Mouse (Mus musculus) lung, embryonic 14.5 days (tissue): Measurements from ENCODE around the gene Prrx1. TPM values are rescaled to one million over a fixed set of nuclear protein-coding genes. Genes with fewer than 3 reads are reported as not detected.
A peak's percentile ranks its signal among the peaks of the same experiment; 100 is the strongest.

Experiments
- ATAC-seq: fragments of 200-750 bp; cut with Nextera tagmentation; 2 replicates; pipeline ENCODE4 v1.8.0; 2017; ENCODE audit warnings: mild to moderate bottlenecking, moderate TSS enrichment, moderate library complexity; ENCODE audit not compliant: insufficient read depth
- DNase-seq: peaks from one replicate; pipeline ENCODE4 v3.0.0-alpha.2; 2015
- H3K27ac ChIP-seq: fragments of 300-500 bp; sonication (generic); 2 replicates; pipeline ENCODE4 v1.5.1; 2014; ENCODE audit warnings: low read depth, mild to moderate bottlenecking, moderate library complexity
- H3K27me3 ChIP-seq: fragments of 300-500 bp; sonication (generic); 2 replicates; pipeline ENCODE4 v1.6.1; 2014; ENCODE audit warnings: low read length, control low read depth; ENCODE audit not compliant: insufficient read depth
- H3K36me3 ChIP-seq: fragments of 300-500 bp; sonication (generic); 2 replicates; pipeline ENCODE4 v1.6.1; 2014; ENCODE audit warnings: control low read depth; ENCODE audit not compliant: insufficient read depth
- H3K4me1 ChIP-seq: fragments of 300-500 bp; sonication (generic); 2 replicates; pipeline ENCODE4 v1.6.1; 2014; ENCODE audit warnings: antibody characterized with exemption, control low read depth; ENCODE audit not compliant: insufficient read depth
- H3K4me2 ChIP-seq: fragments of 300-500 bp; sonication (generic); 2 replicates; pipeline ENCODE4 v1.6.1; 2014; ENCODE audit warnings: mild to moderate bottlenecking
- H3K4me3 ChIP-seq: fragments of 300-500 bp; sonication (generic); 2 replicates; pipeline ENCODE4 v1.5.1; 2014; ENCODE audit warnings: low read depth, low read length
- H3K9ac ChIP-seq: fragments of 300-500 bp; sonication (generic); 2 replicates; pipeline ENCODE4 v1.6.1; 2014
- H3K9me3 ChIP-seq: fragments of 300-500 bp; sonication (generic); 2 replicates; pipeline ENCODE4 v1.6.1; 2016; ENCODE audit warnings: low read depth, low read length, control low read depth
- CTCF ChIP-seq: IDR thresholded peaks from 2 replicates; pipeline ENCODE4 v1.5.1; 2016; ENCODE audit warnings: antibody characterized with exemption, low read depth
- WGBS: fragments of 180-500 bp; shearing (Covaris S2); extraction: QIAGEN DNeasy Blood & Tissue Kit; methylation state at CpG from one replicate; pipeline ENCODE4 v1.1.7; 2014; 5-methylcytosine and 5-hydroxymethylcytosine counted together
- polyA plus RNA-seq: library from polyadenylated mRNA; unstranded; fragments of >200 nt; fragmentation: Nextera tagmentation; extraction: Ambion mirVana; gene quantifications from 2 replicates; pipeline ENCODE4 v1.2.1, GENCODE M21; 2014

The Prrx1 gene
- polyA plus RNA-seq, 1 experiment from 2014 or later, result 7.7 TPM

- H3K9ac ChIP-seq, result no peak overlapping the region
- H3K27me3 ChIP-seq, result no peaks in the 10 kb centered on the region
- H3K4me3 ChIP-seq, result no peak overlapping the region
- 58% methylated on average over 3 of the region's 3 CpGs for WGBS
- no peaks in the 10 kb centered on the region for H3K36me3 ChIP-seq
- H3K27ac ChIP-seq, result no peak overlapping the region
- ATAC-seq, result no peak
- no peaks in the 10 kb centered on the region for H3K4me1 ChIP-seq
- H3K4me2 ChIP-seq, result no peak overlapping the region
- DNase-seq, result peak; percentile 39
- TF ChIP-seq CTCF, result no peak; the same call in 1 of the 2 replicates
- H3K9me3 ChIP-seq, result no peaks in the 10 kb centered on the region
Measured at GRCm38 (mm10) chr1:163231230-163231629, 82.3 kb downstream of the Prrx1 start.

- ATAC-seq (no peak), DNase-seq (no peak)
- Histone ChIP-seq H3K36me3 (no peaks in the 10 kb centered on the region), H3K27me3 (no peaks in the 10 kb centered on the region), H3K4me1 (no peaks in the 10 kb centered on the region), H3K27ac (no peak overlapping the region), H3K4me3 (no peak overlapping the region), H3K9me3 (no peaks in the 10 kb centered on the region), H3K4me2 (no peak overlapping the region), H3K9ac (no peak overlapping the region)
- WGBS, result 80% methylated on average over 4 of the region's 4 CpGs
- no peak for TF ChIP-seq CTCF
Measured at GRCm38 (mm10) chr1:163226271-163226670, 87.2 kb downstream of the Prrx1 start.

- Histone ChIP-seq H3K27ac (no peak overlapping the region), H3K27me3 (no peaks in the 10 kb centered on the region), H3K9ac (no peak overlapping the region), H3K36me3 (no peaks in the 10 kb centered on the region), H3K4me3 (no peak overlapping the region), H3K4me2 (no peak overlapping the region), H3K4me1 (no peaks in the 10 kb centered on the region), H3K9me3 (no peaks in the 10 kb centered on the region)
- ATAC-seq (no peak), DNase-seq (no peak)
- no peak for TF ChIP-seq CTCF
- WGBS, result 81% methylated on average over 1 of the region's 1 CpGs
Measured at GRCm38 (mm10) chr1:163221767-163222166, 91.7 kb downstream of the Prrx1 start.

- DNase-seq, result peak; percentile 31
- Histone ChIP-seq H3K4me2 (no peak overlapping the region), H3K27ac (no peak overlapping the region), H3K27me3 (no peaks in the 10 kb centered on the region), H3K36me3 (no peaks in the 10 kb centered on the region), H3K4me1 (no peaks in the 10 kb centered on the region), H3K9ac (no peak overlapping the region), H3K4me3 (no peak overlapping the region), H3K9me3 (no peaks in the 10 kb centered on the region)
- WGBS, result 49% methylated on average over 14 of the region's 14 CpGs
- TF ChIP-seq CTCF, result no peak
- peak; percentile 82 for ATAC-seq
Measured at GRCm38 (mm10) chr1:163208919-163209867, 104.3 kb downstream of the Prrx1 start.

DNA sequence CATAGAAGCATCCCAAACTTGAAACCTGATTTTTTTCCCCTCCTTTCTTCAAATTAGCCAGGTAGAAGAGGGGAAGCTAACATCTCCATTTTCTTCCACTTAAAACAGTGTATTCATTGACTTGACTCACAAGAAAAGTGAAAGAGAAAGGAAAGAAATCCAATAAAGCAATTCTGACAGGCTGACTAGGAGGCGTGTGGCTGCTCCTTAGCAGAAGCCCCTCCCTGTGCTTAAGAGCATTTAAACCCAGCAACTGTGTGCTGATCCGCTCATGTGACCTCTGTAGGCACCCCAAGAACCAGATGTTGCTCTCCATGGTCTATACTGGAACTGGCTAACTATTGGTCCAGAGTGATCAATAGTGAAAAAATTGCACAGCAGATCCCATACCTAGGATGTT is 114.7 kb downstream of the Prrx1 start:
- DNase-seq, result no peak
- Histone ChIP-seq H3K27me3 (no peaks in the 10 kb centered on the region), H3K9ac (no peak overlapping the region), H3K36me3 (no peaks in the 10 kb centered on the region), H3K4me3 (no peak overlapping the region), H3K4me2 (no peak overlapping the region), H3K4me1 (no peaks in the 10 kb centered on the region), H3K9me3 (no peaks in the 10 kb centered on the region), H3K27ac (no peak overlapping the region)
- ATAC-seq, result no peak
- WGBS, result 56% methylated on average over 2 of the region's 2 CpGs
- no peak for TF ChIP-seq CTCF

DNA sequence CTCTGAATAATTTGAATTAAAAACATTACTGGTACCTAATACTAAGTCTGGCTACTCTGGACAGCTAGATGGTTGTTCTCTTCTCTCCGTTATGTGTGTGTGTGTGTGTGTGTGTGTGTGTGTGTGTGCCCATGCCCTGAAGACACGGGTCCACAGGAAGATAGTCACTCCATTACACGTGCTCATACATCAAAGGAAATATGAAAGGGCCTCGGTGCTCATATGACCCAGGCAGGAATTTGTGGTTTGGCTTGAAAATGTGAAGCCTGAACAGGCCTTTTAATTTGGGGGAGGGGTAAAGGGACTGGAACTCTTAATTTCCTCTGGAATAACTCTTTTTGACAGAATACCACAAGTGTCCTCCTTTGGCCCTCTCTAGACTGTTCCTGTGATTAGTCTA is 115.5 kb downstream of the Prrx1 start:
- 50% methylated on average over 4 of the region's 4 CpGs for WGBS
- H3K36me3 ChIP-seq, result no peaks in the 10 kb centered on the region
- no peak overlapping the region for H3K27ac ChIP-seq
- no peak overlapping the region for H3K4me3 ChIP-seq
- no peak overlapping the region for H3K9ac ChIP-seq
- no peaks in the 10 kb centered on the region for H3K9me3 ChIP-seq
- DNase-seq, result no peak
- no peak for TF ChIP-seq CTCF
- no peaks in the 10 kb centered on the region for H3K4me1 ChIP-seq
- H3K4me2 ChIP-seq, result no peak overlapping the region
- H3K27me3 ChIP-seq, result no peaks in the 10 kb centered on the region
- ATAC-seq, result no peak

Other genes with a start within 250 kb of the Prrx1 start
- not detected in 2 replicates for gene Mroh9, start 228.0 kb downstream of the Prrx1 start, polyA plus RNA-seq
- gene Gorab, start 90.0 kb upstream of the Prrx1 start, polyA plus RNA-seq, result 23.6 and 24.7 TPM in 2 replicates